Mouse (Mus musculus): Measurements from ENCODE around the gene Slamf7. TPM values are rescaled to one million over a fixed set of nuclear protein-coding genes. Genes with fewer than 3 reads are reported as not detected.

The Slamf7 gene
- polyA plus RNA-seq, 1 experiment from 2014 or later = not detected

- ATAC-seq (ENCODE audit: low FRiP score) = no peak
- Histone ChIP-seq H3K4me1 (no peaks in the 10 kb centered on the region), H3K9ac (no peak overlapping the region), H3K9me3 (no peaks in the 10 kb centered on the region), H3K27ac (no peak overlapping the region), H3K36me3 (replicated peaks) (no peaks in the 10 kb centered on the region), H3K4me3 (replicated peaks) (no peak overlapping the region), H3K27me3 (no peaks in the 10 kb centered on the region), H3K4me2 (no peak overlapping the region)
- 82% methylated on average over 4 of the region's 4 CpGs for WGBS
Measured at GRCm38 (mm10) chr1:171630912-171631311, 21.9 kb downstream of the Slamf7 start.

- Histone ChIP-seq H3K4me3 (replicated peaks) (no peak overlapping the region), H3K4me2 (no peak overlapping the region), H3K4me1 (no peaks in the 10 kb centered on the region), H3K27me3 (no peaks in the 10 kb centered on the region), H3K36me3 (replicated peaks) (no peaks in the 10 kb centered on the region), H3K9ac (no peak overlapping the region), H3K9me3 (no peaks in the 10 kb centered on the region), H3K27ac (no peak overlapping the region)
- no peak for ATAC-seq (ENCODE audit: low FRiP score)
- WGBS = 91% methylated on average over 7 of the region's 7 CpGs
Measured at GRCm38 (mm10) chr1:171630041-171630440, 22.8 kb downstream of the Slamf7 start.

GRCm38 (mm10) chr1:171629168-171629567 lies 23.7 kb downstream of the Slamf7 start:
- 85% methylated on average over 6 of the region's 6 CpGs for WGBS

GRCm38 (mm10) chr1:171627801-171628200 lies 25.0 kb downstream of the Slamf7 start:
- no peaks in the 10 kb centered on the region for H3K36me3 ChIP-seq (replicated peaks)
- H3K27ac ChIP-seq = no peak overlapping the region
- H3K9me3 ChIP-seq = no peaks in the 10 kb centered on the region
- no peaks in the 10 kb centered on the region for H3K27me3 ChIP-seq
- H3K9ac ChIP-seq = no peak overlapping the region
- ATAC-seq (ENCODE audit: low FRiP score) = no peak
- H3K4me2 ChIP-seq = no peak overlapping the region
- 86% methylated on average over 3 of the region's 3 CpGs for WGBS
- no peaks in the 10 kb centered on the region for H3K4me1 ChIP-seq
- H3K4me3 ChIP-seq (replicated peaks) = no peak overlapping the region

More at GRCm38 (mm10) chr1:171629168-171629567, 23.7 kb downstream of the Slamf7 start:
- Histone ChIP-seq H3K27ac (no peak overlapping the region), H3K27me3 (no peaks in the 10 kb centered on the region), H3K9ac (no peak overlapping the region), H3K4me2 (no peak overlapping the region), H3K4me1 (no peaks in the 10 kb centered on the region), H3K4me3 (replicated peaks) (no peak overlapping the region), H3K9me3 (no peaks in the 10 kb centered on the region), H3K36me3 (replicated peaks) (no peaks in the 10 kb centered on the region)
- ATAC-seq (ENCODE audit: low FRiP score) = no peak

- no peak overlapping the region for H3K4me2 ChIP-seq
- WGBS = 92% methylated on average over 6 of the region's 6 CpGs
Measured at GRCm38 (mm10) chr1:171620091-171620490, 32.7 kb downstream of the Slamf7 start.

GRCm38 (mm10) chr1:171619645-171620044 lies 33.2 kb downstream of the Slamf7 start:
- ATAC-seq (ENCODE audit: low FRiP score) = no peak

More at GRCm38 (mm10) chr1:171620091-171620490, 32.7 kb downstream of the Slamf7 start:
- no peaks in the 10 kb centered on the region for H3K9me3 ChIP-seq
- ATAC-seq (ENCODE audit: low FRiP score) = no peak
- no peaks in the 10 kb centered on the region for H3K27me3 ChIP-seq
- H3K4me3 ChIP-seq (replicated peaks) = no peak overlapping the region
- H3K9ac ChIP-seq = no peak overlapping the region
- no peak overlapping the region for H3K27ac ChIP-seq
- H3K4me1 ChIP-seq = no peaks in the 10 kb centered on the region
- H3K36me3 ChIP-seq (replicated peaks) = no peaks in the 10 kb centered on the region

GRCm38 (mm10) chr1:171619001-171619400 lies 33.8 kb downstream of the Slamf7 start:
- Histone ChIP-seq H3K9ac (no peak overlapping the region), H3K9me3 (no peaks in the 10 kb centered on the region), H3K4me3 (replicated peaks) (no peak overlapping the region), H3K4me2 (no peak overlapping the region), H3K27ac (no peak overlapping the region), H3K36me3 (replicated peaks) (no peaks in the 10 kb centered on the region), H3K4me1 (no peaks in the 10 kb centered on the region), H3K27me3 (no peaks in the 10 kb centered on the region)
- WGBS = 89% methylated on average over 8 of the region's 8 CpGs
- ATAC-seq (ENCODE audit: low FRiP score) = no peak

More at GRCm38 (mm10) chr1:171619645-171620044, 33.2 kb downstream of the Slamf7 start:
- no peaks in the 10 kb centered on the region for H3K36me3 ChIP-seq (replicated peaks)
- H3K9ac ChIP-seq = no peak overlapping the region
- no peaks in the 10 kb centered on the region for H3K9me3 ChIP-seq
- H3K27ac ChIP-seq = no peak overlapping the region
- H3K4me1 ChIP-seq = no peaks in the 10 kb centered on the region
- no peak overlapping the region for H3K4me2 ChIP-seq
- H3K4me3 ChIP-seq (replicated peaks) = no peak overlapping the region
- H3K27me3 ChIP-seq = no peaks in the 10 kb centered on the region
- WGBS = 87% methylated on average over 3 of the region's 3 CpGs

- no peak for ATAC-seq (ENCODE audit: low FRiP score)
- no peak overlapping the region for H3K27ac ChIP-seq
- H3K4me3 ChIP-seq (replicated peaks) = no peak overlapping the region
- no peaks in the 10 kb centered on the region for H3K4me1 ChIP-seq
- no peaks in the 10 kb centered on the region for H3K36me3 ChIP-seq (replicated peaks)
- no peak overlapping the region for H3K9ac ChIP-seq
- H3K9me3 ChIP-seq = no peaks in the 10 kb centered on the region
- no peak overlapping the region for H3K4me2 ChIP-seq
- 88% methylated on average over 11 of the region's 11 CpGs for WGBS
- no peaks in the 10 kb centered on the region for H3K27me3 ChIP-seq
Measured at GRCm38 (mm10) chr1:171616881-171617515, 35.8 kb downstream of the Slamf7 start.

- Histone ChIP-seq H3K27ac (no peak overlapping the region), H3K36me3 (replicated peaks) (no peaks in the 10 kb centered on the region), H3K4me1 (no peaks in the 10 kb centered on the region), H3K9ac (no peak overlapping the region), H3K4me3 (replicated peaks) (no peak overlapping the region), H3K27me3 (no peaks in the 10 kb centered on the region), H3K4me2 (no peak overlapping the region), H3K9me3 (no peaks in the 10 kb centered on the region)
- no peak for ATAC-seq (ENCODE audit: low FRiP score)
- WGBS = 49% methylated on average over 2 of the region's 2 CpGs
Measured at GRCm38 (mm10) chr1:171613962-171614361, 38.9 kb downstream of the Slamf7 start.

- H3K4me3 ChIP-seq (replicated peaks) = no peak overlapping the region
- no peaks in the 10 kb centered on the region for H3K4me1 ChIP-seq
- no peaks in the 10 kb centered on the region for H3K36me3 ChIP-seq (replicated peaks)
- H3K27ac ChIP-seq = no peak overlapping the region
- H3K4me2 ChIP-seq = no peak overlapping the region
- H3K27me3 ChIP-seq = no peaks in the 10 kb centered on the region
- no peaks in the 10 kb centered on the region for H3K9me3 ChIP-seq
- no peak for ATAC-seq (ENCODE audit: low FRiP score)
- 41% methylated on average over 1 of the region's 1 CpGs for WGBS
- H3K9ac ChIP-seq = no peak overlapping the region
Measured at GRCm38 (mm10) chr1:171610781-171611180, 42.1 kb downstream of the Slamf7 start.

GRCm38 (mm10) chr1:171610026-171610425 lies 42.8 kb downstream of the Slamf7 start:
- Histone ChIP-seq H3K27me3 (no peaks in the 10 kb centered on the region), H3K4me2 (no peak overlapping the region), H3K36me3 (replicated peaks) (no peaks in the 10 kb centered on the region), H3K4me3 (replicated peaks) (no peak overlapping the region), H3K9ac (no peak overlapping the region), H3K4me1 (no peaks in the 10 kb centered on the region), H3K9me3 (no peaks in the 10 kb centered on the region), H3K27ac (no peak overlapping the region)
- 89% methylated on average over 2 of the region's 2 CpGs for WGBS
- ATAC-seq (ENCODE audit: low FRiP score) = no peak

GRCm38 (mm10) chr1:171607176-171607575 lies 45.7 kb downstream of the Slamf7 start, which contains the start of gene Ly9:
Gene Ly9, minus strand, starts transcription at chr1:171607410.
- 87% methylated on average over 9 of the region's 9 CpGs for WGBS
- Histone ChIP-seq H3K27me3 (no peaks in the 10 kb centered on the region), H3K9me3 (no peaks in the 10 kb centered on the region), H3K36me3 (replicated peaks) (no peaks in the 10 kb centered on the region), H3K4me3 (replicated peaks) (no peak within 1 kb of the TSS), H3K4me1 (no peaks in the 10 kb centered on the region), H3K27ac (no peak within 1 kb of the TSS), H3K9ac (no peak within 1 kb of the TSS), H3K4me2 (no peak within 1 kb of the TSS)
- no peak for ATAC-seq (ENCODE audit: low FRiP score)

- no peak for ATAC-seq (ENCODE audit: low FRiP score)
Measured at GRCm38 (mm10) chr1:171606656-171607055, 46.2 kb downstream of the Slamf7 start.

More at GRCm38 (mm10) chr1:171606656-171607055, 46.2 kb downstream of the Slamf7 start:
- Histone ChIP-seq H3K27me3 (no peaks in the 10 kb centered on the region), H3K4me3 (replicated peaks) (no peak overlapping the region), H3K4me2 (no peak overlapping the region), H3K4me1 (no peaks in the 10 kb centered on the region), H3K9ac (no peak overlapping the region), H3K27ac (no peak overlapping the region), H3K36me3 (replicated peaks) (no peaks in the 10 kb centered on the region), H3K9me3 (no peaks in the 10 kb centered on the region)
- 85% methylated on average over 3 of the region's 3 CpGs for WGBS
